Mouse (Mus musculus) cerebellum, adult 8-10 months (tissue): ENCODE measurements around the gene Hyal1.

Experiments
- DNase-seq: peaks from one replicate; pipeline ENCODE4 v3.0.0; 2022

Gene Hyal1

DNA sequence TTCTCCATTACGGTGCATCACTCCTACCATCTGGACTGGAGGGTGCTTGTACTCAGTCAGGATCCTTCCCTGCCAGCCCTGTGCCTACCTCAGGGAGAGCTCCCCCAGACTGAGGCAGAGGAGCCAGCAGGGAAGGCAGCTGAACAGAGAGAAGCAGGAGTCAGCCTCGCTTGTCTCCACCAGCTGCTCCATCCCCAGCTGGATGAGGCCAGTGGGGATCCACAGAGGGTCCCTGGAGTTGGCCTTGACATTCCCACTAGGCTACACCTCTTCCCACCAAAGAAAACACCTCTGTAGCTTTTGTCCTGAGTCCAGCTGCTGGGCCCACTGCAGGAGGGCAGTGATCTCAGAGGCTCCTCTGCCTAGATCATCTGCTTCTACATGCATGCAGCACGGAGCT lies 48.2 kb downstream of the Hyal1 start:
- DNase-seq: no peak

DNA sequence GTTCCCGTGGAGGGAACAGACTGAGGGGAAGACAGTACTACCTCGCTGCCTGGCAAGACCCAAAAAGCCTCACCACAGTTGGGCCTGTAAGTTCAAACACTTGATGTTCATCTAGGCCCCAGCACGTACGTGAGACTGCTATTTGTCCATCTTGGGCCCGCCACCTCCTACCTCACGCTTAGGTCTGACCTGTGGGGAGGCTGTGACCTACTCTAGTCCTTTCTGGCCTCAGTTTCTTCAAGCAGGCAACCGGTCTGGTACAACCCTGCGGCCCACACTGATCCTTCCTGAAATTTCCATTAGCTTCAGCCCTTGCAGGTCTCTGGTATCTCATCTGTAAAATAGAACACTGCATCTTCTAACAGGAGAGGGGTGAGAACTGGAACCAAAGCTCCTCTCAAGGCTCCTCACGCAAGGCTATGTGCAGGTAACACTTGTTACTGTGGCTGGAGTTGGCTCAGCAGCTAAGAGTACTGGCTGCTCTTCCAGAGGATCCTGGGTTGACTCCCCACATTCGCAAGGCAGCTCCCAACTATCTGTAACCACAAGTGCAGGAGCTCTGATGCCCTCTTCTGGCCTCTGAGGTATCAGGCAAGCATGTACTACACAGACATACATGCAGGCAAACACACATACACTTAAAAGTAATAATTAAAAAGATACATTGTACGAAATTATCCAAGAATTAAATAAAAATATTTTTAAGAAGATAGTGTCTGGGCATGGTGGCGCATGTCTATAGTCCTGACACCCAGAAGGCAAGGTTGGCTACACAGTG lies 48.8 kb downstream of the Hyal1 start:
- DNase-seq: no peak

DNA sequence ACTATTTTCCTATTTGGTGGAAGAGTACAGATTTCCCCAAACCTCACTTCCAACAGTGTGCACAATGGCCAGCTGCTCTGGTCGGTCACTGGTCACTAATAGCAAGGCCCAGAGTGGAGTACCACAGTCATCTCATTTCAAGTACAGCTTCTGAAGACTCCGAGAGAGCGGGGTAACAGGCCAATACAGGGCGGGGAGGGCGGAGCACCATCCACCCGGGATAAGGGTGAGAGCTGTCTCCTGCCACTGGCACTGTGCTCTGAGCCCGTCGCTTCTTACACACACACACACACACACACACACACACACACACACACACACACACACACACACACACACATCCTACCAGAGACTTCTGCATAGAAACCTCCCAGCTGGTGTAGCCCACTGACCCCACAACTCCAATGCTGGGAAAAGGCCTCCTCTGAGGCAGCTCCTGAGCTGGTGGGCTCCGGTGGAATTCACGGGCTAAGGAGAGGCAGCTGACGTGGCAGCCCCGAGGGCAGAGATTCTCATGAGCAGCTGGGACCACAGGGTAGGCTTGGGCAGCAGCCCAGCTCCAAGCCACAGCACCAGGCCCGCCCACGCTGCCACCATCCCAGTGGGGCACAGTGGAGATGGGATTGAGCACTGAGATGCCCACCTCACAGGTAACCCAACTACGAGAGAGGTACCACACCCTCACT lies 49.6 kb downstream of the Hyal1 start:
- DNase-seq: no peak

DNA sequence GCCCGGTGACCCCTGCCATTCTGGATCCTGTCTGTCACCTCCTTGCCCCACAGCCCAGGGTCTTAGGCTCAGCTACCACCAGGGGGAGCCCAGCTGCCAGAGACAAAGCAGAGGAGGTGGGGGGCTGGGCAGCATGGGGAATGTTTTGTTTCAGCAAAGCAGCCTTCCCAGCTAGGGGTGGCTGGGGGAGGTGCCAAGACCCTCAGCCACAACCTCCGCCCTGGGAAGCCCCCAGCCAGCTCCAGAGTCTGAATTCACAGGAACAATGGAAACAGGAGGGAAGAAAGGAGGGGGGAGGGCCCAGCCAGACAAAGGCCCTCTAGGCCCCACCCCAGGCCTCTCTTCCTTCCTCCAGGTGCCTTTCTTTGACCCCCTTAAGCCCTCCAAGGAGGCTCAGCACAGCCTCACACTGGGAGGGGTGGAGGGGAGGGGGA lies 50.1 kb downstream of the Hyal1 start:
- peak; percentile 74 for DNase-seq

DNA sequence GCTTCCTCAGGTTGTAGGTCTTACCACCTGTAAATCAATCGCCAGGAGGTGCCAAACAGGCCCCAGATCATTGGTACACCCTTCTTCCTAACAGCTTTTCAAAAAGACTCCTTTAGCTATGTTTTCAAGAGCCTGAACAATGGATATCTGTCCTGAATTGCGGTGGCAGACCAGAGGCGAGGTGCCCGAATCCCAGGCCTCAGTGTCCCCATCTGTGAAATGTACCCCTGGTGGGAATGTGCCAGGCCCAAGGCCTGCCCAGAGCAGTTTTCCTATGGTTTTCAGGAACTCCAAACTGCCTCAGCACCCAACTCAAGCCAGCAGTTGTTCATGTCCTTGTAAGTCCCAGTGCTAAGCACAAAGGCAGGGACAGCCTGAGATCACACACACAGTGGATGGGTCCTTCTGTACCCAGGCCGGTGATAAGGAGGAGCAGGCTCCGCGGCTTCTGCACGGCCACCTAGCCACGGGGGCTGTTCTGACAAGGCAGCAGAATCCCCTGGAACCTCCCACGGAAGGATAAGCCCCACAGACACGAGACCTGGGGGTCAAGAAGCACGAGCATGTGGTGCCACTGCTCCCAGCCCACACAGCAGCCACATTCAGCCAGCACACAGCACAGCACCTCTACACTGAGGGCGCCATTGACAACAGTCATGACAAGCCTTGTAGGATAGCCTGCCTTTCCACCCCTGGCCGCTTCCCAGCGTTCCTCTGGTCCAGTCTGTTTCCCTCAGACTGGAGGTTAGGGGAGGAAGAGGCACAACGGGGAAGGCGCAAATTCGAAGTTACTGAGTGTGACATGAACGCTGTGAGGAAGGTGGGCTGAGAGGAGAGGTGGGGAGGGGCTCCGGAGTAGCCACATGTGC lies 50.9 kb downstream of the Hyal1 start:
- no peak for DNase-seq

DNA sequence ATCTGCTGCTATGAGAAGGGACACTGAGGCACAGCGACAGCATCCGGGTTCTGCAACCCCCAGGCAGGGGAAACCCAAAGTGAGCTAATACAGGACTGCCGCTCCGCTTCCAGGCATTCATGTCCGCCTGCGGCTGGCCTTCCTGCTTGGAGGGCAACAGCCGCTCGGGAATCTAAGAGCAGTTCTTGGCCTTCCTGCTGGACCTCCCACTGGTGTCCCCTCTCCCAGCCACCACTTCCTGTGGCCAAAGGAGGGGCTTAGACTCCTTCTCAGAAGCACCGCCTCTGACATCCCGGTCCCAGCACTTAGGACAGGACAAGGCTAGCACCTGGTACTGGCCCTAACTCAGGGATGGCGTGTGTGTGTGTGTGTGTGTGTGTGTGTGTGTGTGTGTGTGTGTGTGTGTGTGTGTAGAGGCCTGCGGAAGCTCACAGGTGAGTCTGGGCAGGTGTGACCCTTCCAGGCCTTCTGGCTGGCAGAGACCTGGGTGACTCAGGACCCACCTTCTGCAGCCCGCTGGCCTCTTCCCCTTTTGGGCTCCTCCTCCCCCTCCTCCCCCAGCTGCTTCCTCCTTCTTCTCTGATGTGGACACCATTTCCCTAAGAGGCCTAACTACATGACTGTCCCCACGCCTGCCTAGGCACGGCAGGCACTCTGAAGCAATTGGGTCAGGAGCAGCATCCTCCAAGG lies 52.1 kb downstream of the Hyal1 start:
- no peak for DNase-seq

DNA sequence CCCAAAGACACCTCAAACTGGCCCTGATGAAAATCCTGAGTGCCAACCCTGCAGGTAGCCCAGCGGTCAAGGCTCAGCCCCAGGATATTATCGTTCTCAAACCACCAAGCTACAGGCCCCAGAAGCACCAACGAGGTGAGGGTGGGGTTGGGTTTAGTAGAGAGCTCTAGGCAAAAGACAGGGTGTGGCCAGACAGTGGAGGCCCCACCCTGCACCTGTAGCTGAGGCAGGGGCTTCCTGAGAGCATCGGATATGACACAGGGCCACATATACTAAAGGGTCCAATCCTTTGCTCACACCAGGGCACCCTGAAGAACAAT lies 52.6 kb downstream of the Hyal1 start:
- no peak for DNase-seq

DNA sequence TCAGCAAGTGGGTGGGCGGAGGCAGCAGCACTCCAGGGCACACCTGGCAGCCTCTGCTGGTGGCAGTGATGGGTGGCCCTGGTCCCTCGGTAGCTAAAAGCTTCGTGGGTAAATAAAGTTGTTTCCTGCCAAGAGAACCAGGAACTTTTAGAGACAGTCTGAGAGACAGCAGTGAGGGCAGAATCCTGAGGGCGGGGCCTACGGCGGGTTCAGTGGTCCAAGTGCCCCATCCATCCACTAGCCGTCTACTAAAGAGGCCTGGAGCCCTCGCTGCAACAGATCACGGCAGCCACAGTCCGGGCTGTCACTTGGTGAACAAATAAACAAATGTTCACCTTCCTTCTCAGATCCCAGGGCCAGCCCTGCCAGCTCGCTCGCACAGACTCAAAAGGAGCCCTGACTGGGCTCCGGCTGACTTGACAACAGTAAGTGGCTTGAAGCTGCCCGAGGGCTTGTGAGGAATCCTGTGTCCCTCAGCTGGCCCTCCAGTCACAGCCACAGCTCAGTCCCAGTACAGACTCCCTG lies 53.2 kb downstream of the Hyal1 start:
- DNase-seq: no peak

DNA sequence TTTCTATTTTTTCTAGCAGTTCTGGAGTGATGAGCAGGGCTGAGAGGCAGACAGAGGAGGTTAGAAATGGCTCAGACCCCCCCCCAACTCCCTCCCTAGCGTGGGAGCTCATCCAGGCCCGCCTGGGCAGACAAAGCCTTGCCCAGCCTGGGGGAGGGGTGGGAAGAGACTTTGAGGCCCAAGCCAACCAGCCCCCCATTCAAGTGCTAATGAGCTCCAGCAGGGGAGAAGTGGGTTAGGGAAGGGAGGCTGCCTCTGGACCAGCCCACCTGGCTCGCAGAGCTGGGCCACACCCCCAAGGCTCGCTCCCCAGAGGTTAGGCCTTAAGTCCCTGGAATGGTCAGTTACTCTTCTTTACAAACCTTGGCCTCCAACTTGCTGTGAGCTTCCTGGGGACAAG lies 53.8 kb downstream of the Hyal1 start:
- no peak for DNase-seq
